Mouse (Mus musculus): Measurements from ENCODE around the gene E2f6.

GRCm38 (mm10) chr12:16788600-16788999 lies 22.2 kb upstream of the E2f6 start:
- TF ChIP-seq CTCF (conservative IDR thresholded peaks at IDR 0.05; ENCODE audit: low read length) (no peak), NANOG (IDR thresholded peaks at IDR 0.05; ENCODE audit: borderline replicate concordance, low read length) (no peak), POU5F1 (IDR thresholded peaks at IDR 0.05; ENCODE audit: borderline replicate concordance, low read length) (no peak)
